Mouse (Mus musculus) thymus, postnatal 10 days (tissue): ENCODE results near the gene Susd4.

ENCODE experiments used
- DNase-seq, 2 experiments: peaks; one replicate each; pipeline ENCODE4 v3.0.0; 2021; ENCODE audit warnings: low spot score in 2 of 2

Gene Susd4

GRCm38 (mm10) chr1:182763716-182764461, at the start of gene Susd4:
TSS of gene Susd4 (plus strand) at chr1:182763860.
- DNase-seq, result peak; percentile 86 to 92

DNA sequence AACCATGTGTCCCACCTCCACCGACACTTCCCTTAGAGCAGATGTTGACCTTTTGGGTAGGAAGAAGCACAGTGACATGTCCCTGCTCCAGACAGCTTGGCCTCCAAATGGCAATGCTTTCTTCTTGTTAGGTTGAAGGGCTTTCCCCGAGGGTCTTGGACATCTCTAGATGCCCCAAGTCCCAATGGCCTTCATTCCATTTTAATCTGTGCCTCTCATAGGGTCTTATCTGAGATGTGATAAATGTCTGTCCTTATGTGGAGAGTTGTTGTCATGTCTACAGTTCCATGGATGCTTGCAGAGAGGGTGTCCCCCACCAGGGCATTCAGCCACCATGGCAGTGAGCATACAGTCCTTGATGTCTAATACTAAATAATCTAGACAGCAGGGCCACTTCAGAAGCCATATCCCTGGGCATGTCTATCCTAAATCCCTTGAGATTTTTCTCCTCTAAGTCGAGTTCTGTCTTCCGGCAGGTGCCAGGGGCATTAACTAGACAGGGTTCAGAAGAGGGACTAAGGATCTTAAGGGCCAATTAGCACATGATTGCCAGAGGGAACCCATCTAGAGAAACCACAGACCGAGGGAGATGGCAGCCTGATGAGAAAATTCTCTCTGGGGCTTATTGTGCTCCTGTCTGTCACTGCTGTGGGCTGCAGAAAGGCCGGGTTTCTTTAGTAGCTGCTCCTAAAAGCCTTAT, 49.3 kb upstream of the Susd4 start:
- DNase-seq, result no peak

DNA sequence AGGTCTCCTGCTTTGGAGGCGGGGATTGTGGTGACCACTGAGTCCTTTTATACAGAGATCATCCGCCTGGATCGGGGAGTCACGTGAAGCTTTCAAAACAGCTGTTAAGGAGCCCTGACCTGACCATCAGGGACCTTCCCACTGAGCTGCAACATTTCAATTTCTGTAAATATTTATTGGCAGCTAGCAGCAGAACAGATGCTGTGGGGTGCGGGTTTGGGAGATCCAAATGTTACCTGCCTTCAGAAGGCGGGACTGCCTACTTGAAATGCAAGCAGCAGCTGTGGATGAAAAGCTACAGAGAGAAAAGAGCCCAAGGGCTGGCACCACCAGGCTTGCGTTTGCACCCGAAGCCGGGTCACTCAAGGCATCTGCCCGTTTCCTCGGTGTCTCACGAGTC, 36.1 kb upstream of the Susd4 start:
- no peak for DNase-seq

- no peak for DNase-seq
These were observed 34.7 kb upstream of the Susd4 start for GRCm38 (mm10) chr1:182729002-182729401.

GRCm38 (mm10) chr1:182732695-182733094, 31.0 kb upstream of the Susd4 start:
- no peak for DNase-seq

DNA sequence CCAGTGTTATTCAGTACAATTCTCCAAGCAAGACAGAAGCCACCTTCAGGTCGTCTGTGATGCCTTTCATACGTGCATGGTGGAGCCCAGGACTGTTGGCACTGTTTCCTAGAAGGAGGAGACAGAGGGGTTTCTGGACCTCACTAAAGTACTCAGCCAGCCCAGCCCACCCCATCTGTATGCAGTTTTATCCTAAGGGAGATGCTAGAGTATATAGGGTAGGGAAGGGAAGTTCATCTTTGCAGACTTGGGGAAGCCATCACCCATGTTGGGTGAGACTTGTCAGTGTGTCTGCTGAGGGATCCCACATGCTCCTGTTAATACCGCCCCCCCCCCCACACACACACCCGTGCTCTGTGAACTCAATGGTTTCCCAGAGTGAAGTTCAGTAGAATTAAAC, 27.8 kb upstream of the Susd4 start:
- DNase-seq, result no peak

DNA sequence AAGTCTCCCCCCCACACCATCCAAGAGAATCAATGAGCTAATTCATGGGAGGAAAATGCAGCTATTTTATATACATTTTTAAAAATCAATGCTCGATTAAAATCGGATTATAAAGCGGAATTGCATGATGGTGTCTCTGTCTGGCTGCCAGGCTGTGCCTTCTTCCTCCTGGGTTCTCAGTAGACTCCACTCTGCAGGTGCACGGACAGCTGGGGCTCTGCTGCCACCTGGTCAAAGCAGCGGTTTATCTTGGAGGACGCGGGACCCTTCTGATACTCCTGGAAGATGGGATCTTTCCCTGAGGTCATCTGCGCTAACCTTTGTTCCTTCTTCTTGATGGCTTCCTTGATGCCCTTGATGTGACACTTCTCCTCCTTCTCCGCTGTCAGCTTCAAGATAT, 16.6 kb upstream of the Susd4 start:
- no peak for DNase-seq

- DNase-seq, result no peak
These were observed 15.8 kb upstream of the Susd4 start for GRCm38 (mm10) chr1:182747834-182748233.

GRCm38 (mm10) chr1:182749080-182749479, 14.6 kb upstream of the Susd4 start, which contains the start of gene Ccdc185:
TSS of gene Ccdc185 (minus strand) at chr1:182749180.
- no peak for DNase-seq

DNA sequence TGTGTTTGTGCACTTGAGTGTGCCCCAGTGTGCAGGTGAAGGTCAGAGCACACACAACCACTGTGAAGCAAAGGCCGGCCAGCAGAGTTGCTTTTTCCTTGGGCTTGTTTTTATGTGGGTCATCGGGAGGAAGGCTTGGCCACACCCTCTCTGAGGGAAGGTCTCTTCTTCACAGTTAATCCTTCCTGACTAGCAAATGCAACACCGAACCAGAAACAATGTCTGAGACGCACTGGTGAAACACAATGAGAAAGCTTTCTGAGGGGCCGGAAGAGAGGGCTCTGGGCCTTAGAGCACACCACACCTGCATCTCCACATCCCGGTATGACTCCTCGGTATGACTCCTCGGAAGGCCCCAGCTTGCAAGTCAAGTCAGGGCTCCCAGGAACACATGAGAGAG, 12.4 kb upstream of the Susd4 start:
- DNase-seq, result no peak

DNA sequence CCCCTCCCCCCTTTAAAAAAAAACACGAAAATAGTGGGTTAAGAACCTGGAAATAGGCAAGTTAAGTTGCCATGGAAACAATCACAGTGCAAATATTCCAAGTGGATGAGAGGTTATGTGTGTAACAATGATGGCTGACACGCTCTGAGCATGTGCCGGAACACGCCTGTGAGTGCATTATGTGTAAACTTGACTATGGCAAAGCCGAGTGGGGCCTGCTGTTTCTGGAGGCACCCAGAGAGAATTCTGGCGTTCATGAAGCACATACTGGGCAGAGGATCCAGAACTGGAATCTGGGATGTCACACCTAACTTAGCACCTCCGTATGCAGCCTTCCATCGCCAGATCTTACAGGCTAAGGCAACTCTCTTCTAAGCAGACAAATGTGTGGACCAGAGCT, 10.0 kb upstream of the Susd4 start:
- DNase-seq, result no peak

GRCm38 (mm10) chr1:182754865-182755264, 8.8 kb upstream of the Susd4 start:
- no peak for DNase-seq

GRCm38 (mm10) chr1:182758783-182759182, 4.9 kb upstream of the Susd4 start:
- DNase-seq, result no peak

DNA sequence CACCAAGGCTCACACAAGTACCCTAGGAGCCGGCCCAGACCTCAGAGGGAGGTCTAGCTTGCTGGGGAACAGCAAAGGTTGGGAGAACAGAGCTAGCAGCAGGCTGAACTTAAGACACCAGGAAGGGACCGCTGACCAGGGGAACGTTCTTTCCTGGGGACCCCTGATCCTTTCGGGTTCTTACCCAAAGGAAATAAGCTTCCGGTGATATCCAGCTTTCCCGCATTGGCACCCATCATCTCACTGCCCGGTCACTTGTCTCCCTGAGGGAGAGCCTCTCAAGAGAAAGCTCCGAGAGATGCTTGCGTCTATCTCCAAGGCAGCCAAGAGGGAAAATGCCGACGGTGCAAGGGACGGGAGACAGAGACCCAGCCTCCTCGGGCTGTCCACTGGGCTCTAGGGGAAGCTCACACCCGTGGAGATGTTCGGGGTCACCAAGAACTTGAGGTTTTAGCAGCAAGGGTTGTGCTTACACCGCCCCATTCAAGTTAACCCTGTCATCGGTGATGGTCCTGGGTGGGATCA, 407 bp upstream of the Susd4 start:
- DNase-seq, result no peak

DNA sequence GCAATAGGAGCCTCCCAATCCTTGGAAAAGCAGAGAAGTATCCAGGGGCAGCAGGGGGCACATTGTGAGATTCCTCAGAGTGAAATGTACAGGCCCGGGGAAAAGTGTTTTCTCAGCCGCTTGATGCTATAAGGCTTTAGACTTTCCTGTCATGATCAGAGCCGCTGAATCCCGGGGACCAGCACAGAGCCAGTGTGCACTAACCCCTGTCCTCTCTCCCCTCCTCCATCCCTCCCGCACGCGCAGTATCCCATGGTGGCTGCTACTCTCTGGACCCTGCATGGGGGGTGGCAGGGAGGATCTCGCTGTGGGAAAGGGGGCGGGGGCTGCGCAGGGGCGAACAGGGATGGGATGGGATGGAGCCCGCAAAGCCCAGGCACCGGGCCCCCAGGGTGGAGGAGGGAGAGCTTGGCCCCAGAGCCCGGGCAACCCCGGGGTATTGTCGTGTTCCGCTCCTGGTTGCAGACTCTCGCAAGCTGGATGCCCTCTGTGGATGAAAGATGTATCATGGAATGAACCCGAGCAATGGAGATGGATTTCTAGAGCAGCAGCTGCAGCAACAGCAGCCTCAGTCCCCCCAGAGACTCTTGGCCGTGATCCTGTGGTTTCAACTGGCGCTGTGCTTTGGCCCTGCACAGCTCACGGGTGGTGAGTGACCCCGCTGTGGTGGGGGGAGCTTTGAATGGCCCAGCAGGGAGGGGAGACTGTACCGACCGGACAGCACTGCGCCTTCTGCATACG, 1.1 kb downstream of the Susd4 start:
- peak; percentile 17 to 21 for DNase-seq

GRCm38 (mm10) chr1:182775576-182775975, 11.9 kb downstream of the Susd4 start:
- DNase-seq, result no peak

GRCm38 (mm10) chr1:182776749-182777410, 13.2 kb downstream of the Susd4 start:
- DNase-seq, result no peak

DNA sequence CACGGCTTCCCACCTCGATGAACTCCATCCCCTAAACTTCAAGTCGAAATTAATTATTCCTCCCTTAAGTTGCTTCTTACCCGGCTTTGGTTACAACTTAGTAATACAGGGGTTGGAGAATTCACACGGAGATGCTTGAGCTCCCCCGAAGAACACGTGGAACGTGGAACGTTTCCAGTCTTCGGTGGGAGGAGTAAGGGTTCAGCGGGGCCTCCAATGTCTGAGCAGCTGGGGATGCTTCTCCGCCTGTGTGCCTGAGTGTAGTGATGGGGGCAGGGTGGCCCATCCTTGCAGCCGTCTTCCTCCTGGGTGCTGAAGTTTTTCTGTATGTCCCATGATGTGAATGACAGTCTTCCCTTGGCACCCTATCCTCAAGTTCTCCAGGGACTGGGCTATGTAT, 14.6 kb downstream of the Susd4 start:
- DNase-seq, result no peak

GRCm38 (mm10) chr1:182779024-182779520, 15.4 kb downstream of the Susd4 start:
- DNase-seq, result no peak

- DNase-seq, result no peak
These were observed 20.1 kb downstream of the Susd4 start for GRCm38 (mm10) chr1:182783774-182784173.

DNA sequence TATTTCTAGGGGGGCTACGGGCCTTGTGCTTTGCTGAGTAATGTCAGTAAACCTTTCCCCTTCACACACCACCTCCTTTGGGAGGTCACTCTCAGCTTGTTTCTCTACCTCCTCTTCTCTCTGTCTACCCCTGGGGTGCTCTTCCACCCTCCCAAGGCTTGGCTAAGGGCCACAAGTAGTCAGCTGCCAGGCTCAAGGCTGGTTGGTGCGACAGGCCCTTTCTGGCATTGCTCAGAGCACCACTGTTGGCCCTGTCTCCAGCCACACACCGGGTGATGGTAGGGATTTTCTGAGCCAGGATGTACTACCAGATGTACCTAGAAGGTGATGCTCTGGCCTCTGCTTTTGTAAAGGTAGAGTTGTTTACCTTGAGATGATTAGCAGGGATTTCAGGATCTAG, 21.1 kb downstream of the Susd4 start:
- no peak for DNase-seq

GRCm38 (mm10) chr1:182785504-182785903, 21.8 kb downstream of the Susd4 start:
- DNase-seq, result no peak
